Mouse (Mus musculus) spleen, adult 18-20 months (tissue): Measurements from ENCODE around the gene Arrdc1.
"Not testable (repeated sequence)": the region's sequence is repeated elsewhere in the genome, so short reads cannot be mapped to it uniquely, and the experiment has no call there.

Experiments
- DNase-seq, 2 experiments: peaks; one replicate each; pipeline ENCODE4 v3.0.0; 2022; ENCODE audit warnings: mixed read lengths in 2 of 2

Gene Arrdc1

GRCm38 (mm10) chr2:24935057-24935796, at the start of gene Arrdc1:
TSS of gene Arrdc1 (minus strand) at chr2:24935252.
- peak; percentile 95 for DNase-seq

DNA sequence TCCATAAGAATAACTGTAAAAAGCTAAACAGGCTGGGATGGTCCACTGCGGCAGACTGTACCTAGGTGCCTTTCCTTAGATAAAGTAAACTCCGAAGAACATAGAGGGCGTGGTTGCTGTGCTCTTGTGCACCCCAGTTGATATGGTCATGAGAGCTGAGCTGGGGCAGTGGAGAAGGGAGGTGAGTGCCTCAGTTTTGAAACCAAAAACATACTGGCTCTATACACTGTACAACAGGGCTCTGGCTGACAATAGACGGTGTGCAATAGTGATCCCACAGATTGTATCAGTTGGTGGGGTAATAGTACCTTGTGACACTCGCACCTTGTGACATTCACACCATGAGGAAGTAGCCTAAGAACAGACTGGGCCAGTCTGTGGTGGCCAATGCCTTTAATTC, 41.9 kb upstream of the Arrdc1 start:
- no peak for DNase-seq

DNA sequence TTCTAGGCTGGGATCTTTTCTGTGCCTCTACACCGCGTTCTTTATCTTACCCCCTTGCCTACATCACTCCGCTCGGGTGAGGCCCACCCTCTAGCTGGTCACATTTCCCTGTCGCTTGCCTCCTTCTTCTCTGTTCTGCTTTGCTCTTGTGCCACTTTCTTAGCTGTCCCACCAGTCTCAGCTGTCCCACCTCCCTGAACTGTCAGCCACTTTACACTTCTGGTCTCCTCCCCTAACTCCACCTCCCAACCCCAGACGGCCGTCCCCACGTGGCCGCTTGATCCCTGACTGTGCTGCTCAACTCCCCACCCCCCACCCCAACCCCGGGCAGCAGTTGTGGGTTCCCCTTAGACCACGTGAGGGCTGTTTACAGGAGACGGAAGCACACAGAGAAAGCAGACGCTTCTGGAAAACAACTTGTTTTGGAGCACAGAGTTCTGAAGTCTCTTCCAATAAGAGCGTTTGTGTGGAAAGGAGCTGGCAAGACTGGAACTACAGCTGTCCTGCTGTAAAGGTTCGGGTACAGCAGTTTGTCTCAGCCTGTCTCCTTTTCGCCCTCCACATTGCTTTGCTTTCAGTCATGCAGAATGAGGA, 40.7 kb upstream of the Arrdc1 start, which contains the start of gene Pnpla7:
TSS of gene Pnpla7 (plus strand) at position 330 of the 594 bp plus-strand sequence.
- DNase-seq = peak; percentile 66 to 78

DNA sequence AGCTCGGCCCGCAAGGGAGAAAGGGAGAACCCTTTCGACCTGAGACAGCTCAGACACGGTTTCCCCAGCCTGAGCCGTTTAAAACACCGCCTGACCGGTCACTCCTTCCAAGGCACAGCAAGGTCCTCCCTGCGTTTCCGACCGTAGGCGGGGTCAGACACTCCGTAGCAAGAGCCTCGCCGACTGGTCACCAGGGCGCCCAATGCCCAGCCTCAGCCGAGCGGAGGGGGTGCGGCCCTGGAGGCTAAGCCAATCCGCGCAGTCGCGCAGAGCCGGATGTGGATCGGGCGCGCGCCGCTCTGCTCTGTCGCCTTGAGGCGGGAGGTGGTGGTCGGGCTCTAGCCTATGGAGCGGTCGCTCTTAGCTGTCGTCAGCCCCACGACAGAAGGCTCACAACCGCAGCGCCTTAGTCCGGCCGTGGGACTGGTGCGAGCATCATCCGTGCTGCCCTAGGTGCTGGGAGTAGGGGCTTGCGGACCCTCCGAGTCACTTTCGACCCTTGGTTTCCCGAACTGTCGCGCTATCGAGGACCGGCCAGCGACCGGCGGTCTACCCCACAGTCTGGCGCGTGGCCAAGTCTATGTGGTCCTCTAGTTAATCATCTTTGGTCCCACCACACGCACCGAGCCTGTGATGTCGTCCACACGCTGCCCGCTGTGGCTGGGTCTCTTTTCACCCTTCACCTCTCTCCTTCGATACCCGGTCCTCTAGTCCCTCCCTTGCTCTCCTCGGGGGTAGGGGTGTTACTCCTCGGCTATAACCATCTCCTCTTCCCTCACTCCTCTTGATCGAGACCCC, 40.1 kb upstream of the Arrdc1 start, which contains the start of gene Mrpl41:
TSS of gene Mrpl41 (minus strand) at position 193 of the 798 bp plus-strand sequence.
- peak; percentile 90 to 95 for DNase-seq

GRCm38 (mm10) chr2:24974452-24974851, 39.4 kb upstream of the Arrdc1 start:
- DNase-seq = not testable (repeated sequence)

- no peak for DNase-seq
Observed at GRCm38 (mm10) chr2:24970386-24970785, 35.3 kb upstream of the Arrdc1 start.

- DNase-seq = peak; percentile 71 to 86
Observed at GRCm38 (mm10) chr2:24962304-24963000, 27.4 kb upstream of the Arrdc1 start, which contains the start of gene Dph7. TSS of gene Dph7 (plus strand) at chr2:24962400.

GRCm38 (mm10) chr2:24960910-24961309, 25.9 kb upstream of the Arrdc1 start:
- no peak for DNase-seq

DNA sequence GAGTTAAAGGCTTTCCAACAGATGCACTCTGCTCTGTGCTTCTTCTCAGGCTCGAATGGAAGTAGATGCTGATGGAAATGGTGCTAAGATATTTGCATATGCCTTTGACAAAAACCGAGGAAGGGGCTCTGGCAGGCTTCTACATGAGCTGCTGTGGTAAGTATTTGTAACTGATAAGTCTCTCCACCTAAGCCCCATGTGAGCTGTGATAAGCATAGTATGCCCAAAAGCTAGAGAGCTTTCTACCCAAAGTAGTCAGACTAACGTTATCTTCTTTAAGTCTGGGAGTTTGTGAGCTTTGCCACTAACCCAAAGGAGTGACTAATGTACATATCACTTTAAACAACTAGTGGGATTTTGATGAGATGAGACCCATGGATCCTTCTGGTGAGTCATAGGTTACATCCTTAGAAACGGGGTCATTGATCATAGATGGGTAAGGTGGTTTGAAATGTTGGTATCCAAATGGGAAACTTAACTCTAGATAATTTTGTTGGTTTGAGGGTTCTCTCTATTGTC, 17.5 kb upstream of the Arrdc1 start:
- DNase-seq = no peak

GRCm38 (mm10) chr2:24950189-24950535, 15.1 kb upstream of the Arrdc1 start:
- DNase-seq = peak in 1 of 2 experiments; percentile 17

DNA sequence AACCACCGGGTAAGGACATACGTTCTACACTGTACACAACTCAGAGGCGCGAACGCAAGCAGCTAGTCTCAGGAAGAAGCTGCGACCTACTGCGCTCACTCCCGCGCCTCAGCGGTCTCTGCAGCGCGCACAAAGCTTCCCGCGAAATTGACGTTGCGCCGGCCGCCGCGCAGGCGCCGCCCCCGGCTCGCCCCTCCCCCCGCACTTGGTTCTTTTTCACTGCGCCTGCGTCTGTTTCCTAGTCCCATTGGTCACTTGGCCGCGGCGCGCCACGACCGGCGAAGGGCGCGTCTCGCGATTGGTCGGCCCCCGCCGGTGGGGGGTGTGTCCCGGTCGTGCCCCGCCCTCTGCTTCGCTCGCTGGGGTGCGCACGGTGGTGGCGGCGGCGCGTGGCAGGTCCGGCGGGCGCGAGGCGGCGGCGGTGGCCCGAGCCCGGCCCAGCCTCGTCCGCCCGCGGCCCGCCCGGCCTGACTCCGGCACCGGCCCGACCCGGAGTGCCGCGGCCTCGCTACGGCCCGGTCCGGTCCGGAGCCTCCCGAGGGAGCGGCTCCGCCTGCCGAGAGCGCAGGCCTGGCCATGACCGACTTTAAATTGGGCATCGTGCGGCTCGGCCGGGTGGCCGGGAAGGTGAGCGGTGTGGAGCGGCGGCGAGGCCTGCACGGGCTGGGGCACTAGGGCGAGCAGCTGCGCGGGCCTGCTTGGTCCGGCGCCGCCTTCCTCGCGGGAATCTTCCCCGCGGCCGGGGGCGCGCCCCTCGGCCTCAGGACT, 14.6 kb upstream of the Arrdc1 start, which contains the start of gene Zmynd19:
TSS of gene Zmynd19 (plus strand) at position 372 of the 768 bp plus-strand sequence.
- DNase-seq = peak; percentile 96 to 98

- DNase-seq = peak in 1 of 2 experiments; percentile 26
Observed at GRCm38 (mm10) chr2:24944304-24944703, 9.3 kb upstream of the Arrdc1 start.

DNA sequence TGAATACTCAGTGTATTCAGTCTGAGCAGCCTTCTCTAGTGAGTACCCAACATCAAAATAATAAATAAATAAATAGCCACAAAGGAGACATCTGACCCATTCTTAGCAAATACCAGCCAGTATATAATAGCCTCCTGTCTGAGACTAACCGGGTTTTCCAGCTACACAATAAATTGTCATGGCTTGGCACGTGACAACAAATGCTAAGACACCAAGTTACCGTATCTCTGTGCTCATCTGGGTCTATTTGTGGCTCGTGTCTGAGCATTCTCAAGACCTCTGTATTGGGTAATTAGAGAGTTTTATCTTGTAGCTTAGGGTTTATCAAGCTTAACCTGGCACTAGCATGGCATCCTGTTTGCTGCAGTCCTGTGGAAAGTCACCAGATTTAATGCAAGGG, 7.0 kb upstream of the Arrdc1 start:
- no peak for DNase-seq

DNA sequence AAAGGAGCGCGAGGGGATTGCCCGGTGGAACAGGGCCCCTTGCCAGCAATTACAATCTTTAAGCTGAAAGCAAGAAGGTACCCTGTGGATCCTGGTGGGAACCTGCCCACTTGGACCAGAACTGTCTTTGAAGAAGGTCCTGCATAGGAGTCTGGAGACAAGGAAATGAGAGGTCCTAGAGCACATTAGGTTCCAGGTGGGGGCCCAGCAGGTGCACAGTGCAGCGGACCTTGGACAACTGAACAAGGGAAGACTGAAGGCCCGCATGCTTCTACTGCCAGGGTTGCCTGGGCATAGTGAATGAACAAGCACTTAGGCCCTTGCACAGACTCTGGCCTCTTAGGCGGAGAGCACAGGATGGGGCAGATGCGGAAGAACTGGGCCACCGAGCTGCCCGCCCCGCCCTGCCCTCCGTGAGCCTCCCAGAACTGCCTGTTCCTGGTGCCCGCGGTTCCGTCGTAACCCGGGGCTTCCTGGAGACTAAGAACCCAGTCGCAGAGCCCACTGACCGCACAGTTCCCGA, 550 bp downstream of the Arrdc1 start:
- DNase-seq = no peak

- DNase-seq = no peak
Observed at GRCm38 (mm10) chr2:24929593-24929992, 5.5 kb downstream of the Arrdc1 start.

- DNase-seq = no peak
Observed at GRCm38 (mm10) chr2:24929119-24929518, 5.9 kb downstream of the Arrdc1 start.

GRCm38 (mm10) chr2:24927810-24928479, 7.1 kb downstream of the Arrdc1 start:
- no peak for DNase-seq

- DNase-seq = no peak
Observed at GRCm38 (mm10) chr2:24926965-24927358, 8.1 kb downstream of the Arrdc1 start.

DNA sequence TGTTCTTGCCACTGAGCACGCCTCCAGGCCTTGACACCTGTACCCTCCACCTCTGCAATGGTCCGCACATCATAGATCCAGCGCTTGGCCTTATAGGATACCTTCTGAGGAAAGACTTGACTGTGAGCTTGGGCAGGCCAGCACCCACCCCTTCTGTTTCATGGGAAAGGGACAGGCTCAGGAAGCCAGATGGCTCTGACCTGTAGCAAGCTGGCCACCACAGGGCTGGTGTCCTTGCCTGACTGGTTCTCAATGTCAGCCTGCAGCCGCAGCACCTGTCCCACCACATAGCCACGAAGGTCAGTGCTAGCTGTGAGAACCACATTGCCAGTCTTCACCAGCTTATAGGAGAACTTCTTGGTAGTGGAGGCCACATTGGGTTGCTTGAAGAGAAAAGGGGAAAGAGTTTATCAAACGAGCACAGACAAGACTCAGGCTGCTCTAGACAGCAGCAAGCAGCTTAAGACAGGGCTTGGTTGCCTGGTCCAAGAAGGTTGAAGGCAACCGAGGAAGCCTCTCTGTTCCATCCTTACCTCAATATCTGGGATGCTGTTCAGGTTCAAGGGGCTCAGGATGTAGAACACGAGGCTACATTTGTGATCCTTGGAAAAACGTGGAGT, 8.6 kb downstream of the Arrdc1 start:
- DNase-seq = no peak

DNA sequence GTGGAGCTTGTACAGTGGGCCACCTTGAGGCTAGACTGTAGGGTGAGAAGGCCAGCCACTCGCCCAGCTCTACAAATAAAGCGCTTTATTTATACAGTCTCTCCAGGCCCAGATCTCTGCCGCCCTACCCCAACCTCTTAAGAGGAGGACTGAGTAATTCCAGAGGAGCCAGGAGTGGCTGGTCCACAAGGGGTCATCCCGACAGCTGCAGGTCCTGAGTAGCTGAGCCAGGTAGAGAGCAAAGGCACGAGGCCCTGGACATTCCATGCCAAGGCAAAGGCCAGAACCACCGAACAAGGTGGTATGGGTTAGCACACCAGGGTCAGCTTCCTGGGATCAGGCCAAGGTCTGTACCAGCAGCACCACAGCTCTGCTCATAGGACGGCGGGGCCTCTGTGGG, 9.8 kb downstream of the Arrdc1 start:
- DNase-seq = no peak
